23 mouse cellular contexts compared by ENCODE assay signal in genomic region chr9:31018705-31019104, GRCm38 (mm10).
"Had no signal": no experiment of that assay in that cellular context is flagged by ENCODE, and none has a peak within 500 bp of the region (broad histone marks: within the 10 kb centered on the region; RNA-seq: fewer than 3 reads in every experiment).

No protein-coding gene starts in this region.

- DNase-seq: gastrocnemius, postnatal 14 days; gastrocnemius, postnatal 36 days; heart, adult 18-20 months; heart, postnatal 10 days; kidney, adult 18-20 months; kidney, adult 8-10 months; kidney, postnatal 10 days; kidney, postnatal 25 days; kidney, postnatal 4 days; liver, embryonic 13.5 days; liver, postnatal 0 days had no signal

- H3K9me3 ChIP-seq: heart, embryonic 10.5 days; heart, embryonic 12.5 days; hindbrain, embryonic 13.5 days; hindbrain, embryonic 15.5 days; intestine, embryonic 15.5 days; limb, embryonic 13.5 days; limb, embryonic 15.5 days; liver, embryonic 13.5 days; liver, embryonic 15.5 days had no signal

- H3K27me3 ChIP-seq: heart, embryonic 12.5 days; hindbrain, embryonic 13.5 days; hindbrain, embryonic 15.5 days; intestine, embryonic 15.5 days; limb, embryonic 13.5 days; limb, embryonic 15.5 days; liver, embryonic 13.5 days; liver, embryonic 15.5 days had no signal

- H3K4me1 ChIP-seq: heart, embryonic 10.5 days; heart, embryonic 12.5 days; hindbrain, embryonic 13.5 days; hindbrain, embryonic 15.5 days; intestine, embryonic 15.5 days; limb, embryonic 13.5 days; limb, embryonic 15.5 days; liver, embryonic 13.5 days; liver, embryonic 15.5 days had no signal

- ATAC-seq: inflammation-experienced regulatory T-cells, adult 6 months; intestine, embryonic 15.5 days; intestine, postnatal 0 days; liver, postnatal 0 days had no signal

- H3K36me3 ChIP-seq: heart, embryonic 10.5 days; heart, embryonic 12.5 days; hindbrain, embryonic 13.5 days; hindbrain, embryonic 15.5 days; intestine, embryonic 15.5 days; limb, embryonic 13.5 days; limb, embryonic 15.5 days; liver, embryonic 13.5 days; liver, embryonic 15.5 days had no signal

- H3K9ac ChIP-seq: heart, embryonic 12.5 days; hindbrain, embryonic 13.5 days; hindbrain, embryonic 15.5 days; intestine, embryonic 15.5 days; limb, embryonic 13.5 days; limb, embryonic 15.5 days; liver, embryonic 13.5 days; liver, embryonic 15.5 days; liver, postnatal 0 days had no signal

- H3K4me2 ChIP-seq: heart, embryonic 12.5 days; hindbrain, embryonic 13.5 days; hindbrain, embryonic 15.5 days; intestine, embryonic 15.5 days; limb, embryonic 13.5 days; limb, embryonic 15.5 days; liver, embryonic 13.5 days; liver, embryonic 15.5 days had no signal

- H3K27ac ChIP-seq: heart, embryonic 10.5 days; hindbrain, embryonic 13.5 days; hindbrain, embryonic 15.5 days; intestine, embryonic 15.5 days; layer of hippocampus, adult 2 months; left cerebral cortex, adult 2 months; limb, embryonic 13.5 days; limb, embryonic 15.5 days; liver, embryonic 13.5 days; liver, embryonic 15.5 days had no signal

- H3K4me3 ChIP-seq: heart, embryonic 10.5 days; heart, embryonic 12.5 days; hindbrain, embryonic 13.5 days; hindbrain, embryonic 15.5 days; intestine, embryonic 15.5 days; layer of hippocampus, adult 2 months; left cerebral cortex, adult 2 months; limb, embryonic 13.5 days; limb, embryonic 15.5 days; liver, embryonic 13.5 days; liver, embryonic 15.5 days had no signal
